Mouse (Mus musculus): ENCODE measurements around the gene Hspa12a. TPM values are rescaled to one million over a fixed set of nuclear protein-coding genes. Genes with fewer than 3 reads are reported as not detected.
A peak's percentile ranks its signal among the peaks of the same experiment; 100 is the strongest.

Gene Hspa12a
- total RNA-seq, 2 experiments from 2014 or later: 4.0 to 6.4 TPM

DNA sequence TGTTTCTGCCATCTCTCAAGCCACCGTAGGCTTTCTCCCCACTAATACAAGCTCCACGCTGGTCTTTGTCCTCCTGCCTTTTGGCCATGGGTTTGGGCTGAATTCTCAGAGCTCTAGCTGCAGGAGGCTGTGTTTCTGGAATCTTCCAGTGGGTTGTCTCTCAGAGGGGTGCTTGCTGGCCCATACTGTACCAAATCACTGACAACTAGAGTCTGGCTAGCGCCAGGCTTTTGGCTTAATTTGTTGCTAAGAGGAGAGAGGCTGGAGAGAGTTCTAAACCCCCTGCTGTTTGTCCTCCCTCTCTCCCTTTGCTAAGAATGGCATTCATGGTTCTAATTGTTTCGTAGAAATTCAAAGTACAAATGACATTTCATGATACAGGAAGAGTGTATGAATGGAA lies 161.9 kb downstream of the Hspa12a start:
- no peak for DNase-seq
- intact Hi-C loops (cut with DNase I): no loop called here

DNA sequence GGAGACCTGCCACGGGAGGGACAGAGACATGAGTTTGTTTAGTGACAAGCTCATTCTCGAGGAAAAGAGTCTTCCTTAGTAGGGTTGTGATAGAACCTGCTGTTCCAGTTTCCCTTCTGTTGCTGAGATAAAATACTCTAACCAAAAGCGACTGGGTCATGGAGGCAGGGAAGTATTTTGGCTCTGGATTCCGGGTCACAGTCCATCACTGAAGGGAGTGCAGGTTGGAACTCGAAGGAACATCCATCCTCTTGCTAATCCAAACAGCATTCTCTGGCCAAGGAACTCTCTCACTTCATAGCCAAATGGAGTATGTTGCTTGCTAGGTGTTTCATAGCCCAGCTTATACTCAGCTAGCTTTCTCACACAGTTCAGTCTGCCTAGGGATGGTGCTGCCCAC lies 167.0 kb downstream of the Hspa12a start:
- no peak for DNase-seq
- intact Hi-C loops (cut with DNase I): no loop called here

- no peak for DNase-seq
- intact Hi-C loops (cut with DNase I): no loop called here
Observed at GRCm38 (mm10) chr19:58767329-58767728, 176.1 kb downstream of the Hspa12a start.

GRCm38 (mm10) chr19:58762848-58763541 lies 180.5 kb downstream of the Hspa12a start:
- intact Hi-C loops (cut with DNase I): no loop called here
- peak; percentile 32 for DNase-seq

- intact Hi-C loops (cut with DNase I): no loop called here
- DNase-seq: no peak
Observed at GRCm38 (mm10) chr19:58762316-58762715, 181.1 kb downstream of the Hspa12a start.

- intact Hi-C loops (cut with DNase I): no loop called here
- DNase-seq: no peak
Observed at GRCm38 (mm10) chr19:58759423-58759822, 184.0 kb downstream of the Hspa12a start, which contains the start of gene Pnliprp2. Pnliprp2 (plus strand) TSS chr19:58759719.

GRCm38 (mm10) chr19:58758871-58759270 lies 184.6 kb downstream of the Hspa12a start:
- DNase-seq: no peak
- intact Hi-C loops (cut with DNase I): no loop called here

DNA sequence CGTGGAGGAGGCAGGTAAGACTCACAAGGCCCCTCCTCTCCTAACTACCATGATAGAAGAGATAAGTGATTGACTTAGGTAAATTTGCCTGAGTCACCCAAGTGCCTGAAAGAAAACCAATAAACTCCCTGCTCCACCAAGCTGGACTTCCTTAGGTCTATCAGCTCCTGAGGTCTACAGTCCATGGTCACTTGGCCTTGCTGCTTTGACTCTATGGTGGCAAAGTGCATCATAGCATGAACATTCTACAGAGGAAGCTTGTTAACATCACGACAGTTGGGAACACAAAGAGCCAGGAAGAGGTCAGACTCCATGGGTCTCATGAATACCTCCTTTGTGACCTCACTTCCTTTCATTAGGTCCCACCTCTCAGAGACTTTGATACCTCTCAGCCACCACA lies 191.9 kb downstream of the Hspa12a start:
- DNase-seq: no peak
- intact Hi-C loops (cut with DNase I): no loop called here

DNA sequence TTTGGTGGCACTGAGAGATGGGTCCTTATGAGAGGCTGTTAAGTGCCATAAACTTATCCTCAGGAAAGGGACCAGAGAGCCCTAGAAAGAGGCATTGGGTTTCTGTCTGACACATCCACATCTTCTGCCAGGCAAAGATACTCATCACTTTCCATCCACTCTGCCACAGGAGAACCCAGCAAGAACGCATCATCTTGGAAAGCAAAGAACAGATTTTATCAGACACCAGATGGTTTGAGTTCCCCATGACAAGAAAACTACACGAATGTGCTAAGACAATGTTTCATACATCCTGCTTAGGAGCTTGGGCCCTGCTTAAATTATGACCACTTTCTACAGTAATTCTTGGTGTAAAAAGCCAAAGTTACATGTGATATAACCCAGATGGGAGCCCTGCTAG lies 192.6 kb downstream of the Hspa12a start:
- intact Hi-C loops (cut with DNase I): no loop called here
- no peak for DNase-seq

GRCm38 (mm10) chr19:58747498-58748000 lies 195.9 kb downstream of the Hspa12a start:
- intact Hi-C loops (cut with DNase I): no loop called here

More at GRCm38 (mm10) chr19:58747498-58748000, 195.9 kb downstream of the Hspa12a start:
- DNase-seq: no peak

Small RNA genes within 50 kb of the gene (microRNA-seq; reads per million reads assigned to microRNA genes)
- 0.72 to 2.2 reads per million in 2 experiments for gene Mir3086

Other genes starting within 250 kb of the Hspa12a start
- not detected for gene Pnliprp1, start 214.8 kb downstream of the Hspa12a start, total RNA-seq (2021)
- not detected for gene Pnliprp2, start 183.9 kb downstream of the Hspa12a start, total RNA-seq (2021)
- not detected for gene 1700019N19Rik, start 149.2 kb downstream of the Hspa12a start, total RNA-seq (2021)
- gene Eno4, start 229 bp downstream of the Hspa12a start, total RNA-seq (2021): not detected
- gene Shtn1, start 132.4 kb upstream of the Hspa12a start, total RNA-seq (2021): 1 to 10 TPM in 1 of 2 experiments, under 1 TPM in 1; 0.61 to 1.1 TPM
- not detected for gene Vax1, start 226.4 kb upstream of the Hspa12a start, total RNA-seq (2021)

All from gastrocnemius, postnatal 36 days (tissue).